Mouse (Mus musculus) liver, adult 2 months (tissue): ENCODE measurements around the gene G6pc3. TPM values are rescaled to one million over a fixed set of nuclear protein-coding genes. Genes with fewer than 3 reads are reported as not detected.

Experiments used
- DNase-seq: peaks from one replicate; pipeline ENCODE4 v3.0.0-alpha.2; 2011; ENCODE audit warnings: low read depth, low spot score; ENCODE audit errors: extremely low read depth
- H3K27ac ChIP-seq: fragments of 200-500 bp; replicated peaks from 2 replicates; pipeline ENCODE4 v1.5.1; 2012; ENCODE audit warnings: low read depth, mild to moderate bottlenecking, control low read depth, inconsistent platforms, low read length; ENCODE audit not compliant: insufficient read depth
- H3K27me3 ChIP-seq: fragments of 200-500 bp; 2 replicates; pipeline ENCODE4 v1.6.1; 2012; ENCODE audit warnings: mild to moderate bottlenecking, moderate library complexity, low read length, inconsistent platforms; ENCODE audit not compliant: control insufficient read depth, insufficient read depth
- H3K36me3 ChIP-seq: fragments of 200-500 bp; 2 replicates; pipeline ENCODE4 v1.6.1; 2012; ENCODE audit warnings: low read length, inconsistent platforms; ENCODE audit not compliant: control insufficient read depth, insufficient read depth
- H3K4me1 ChIP-seq: fragments of 200-500 bp; 2 replicates; pipeline ENCODE4 v1.6.1; 2011; ENCODE audit warnings: low read length; ENCODE audit not compliant: control insufficient read depth, insufficient read depth
- H3K4me3 ChIP-seq: fragments of 200-500 bp; 2 replicates; pipeline ENCODE4 v1.5.1; 2011; ENCODE audit warnings: low read depth, mild to moderate bottlenecking, control low read depth, low read length, moderate library complexity; ENCODE audit not compliant: insufficient read depth
- H3K79me2 ChIP-seq: fragments of 200-500 bp; 2 replicates; pipeline ENCODE4 v1.6.1; 2012; ENCODE audit warnings: inconsistent platforms, mild to moderate bottlenecking, low read length, moderate library complexity; ENCODE audit not compliant: control insufficient read depth, insufficient read depth
- H3K9ac ChIP-seq: fragments of 200-500 bp; 2 replicates; pipeline ENCODE4 v1.6.1; 2012; ENCODE audit warnings: low read depth, mild to moderate bottlenecking, control low read depth, inconsistent platforms, low read length
- CTCF ChIP-seq: fragments of 200-500 bp; IDR thresholded peaks from 2 replicates; pipeline ENCODE4 v1.5.1; 2011; ENCODE audit warnings: low read depth, low read length, control low read depth
- POLR2A ChIP-seq: fragments of 200-500 bp; IDR thresholded peaks from 2 replicates; pipeline ENCODE4 v1.6.1; 2011; ENCODE audit warnings: low read length, control low read depth; ENCODE audit not compliant: insufficient read depth; ENCODE audit errors: extremely low read depth
- WGBS: fragments of 180-500 bp; shearing (Covaris S2); methylation state at CpG from one replicate; pipeline ENCODE4 v1.1.7; 2018; 5-methylcytosine and 5-hydroxymethylcytosine counted together
- polyA plus RNA-seq: library from polyadenylated mRNA; depleted of rRNA; stranded (reverse); fragments of >200 nt; gene quantifications from 2 replicates; pipeline ENCODE4 v1.2.3, GENCODE M21; 2012
- total RNA-seq: library from RNA; depleted of rRNA; stranded (reverse); fragments of >200 nt; gene quantifications from 2 replicates; pipeline ENCODE4 v1.2.3, GENCODE M21; 2014

The G6pc3 gene
- total and polyA plus RNA-seq, 2 experiments, result 2.8 to 25.9 TPM

- no peaks in the 10 kb centered on the region for H3K36me3 ChIP-seq
- peak; percentile 78 for DNase-seq
- 34% methylated on average over 8 of the region's 8 CpGs for WGBS
- TF ChIP-seq POLR2A (no peak), CTCF (no peak)
- H3K27ac ChIP-seq, result peak overlapping the region; percentile 29
- H3K79me2 ChIP-seq, result peaks cover 23% of the 10 kb centered on the region; the same call in 1 of the 2 replicates
- H3K4me1 ChIP-seq, result peaks cover 48% of the 10 kb centered on the region
- no peak overlapping the region for H3K4me3 ChIP-seq
- no peaks in the 10 kb centered on the region for H3K27me3 ChIP-seq
- H3K9ac ChIP-seq, result no peak overlapping the region
Observed at GRCm38 (mm10) chr11:102221954-102222351, 32.5 kb downstream of the G6pc3 start.

- Histone ChIP-seq H3K36me3 (no peaks in the 10 kb centered on the region), H3K79me2 (peaks cover 31% of the 10 kb centered on the region), H3K27me3 (no peaks in the 10 kb centered on the region), H3K9ac (no peak overlapping the region), H3K4me1 (peaks cover 38% of the 10 kb centered on the region), H3K27ac (no peak overlapping the region), H3K4me3 (no peak overlapping the region)
- 65% methylated on average over 6 of the region's 6 CpGs for WGBS
- TF ChIP-seq CTCF (peak; percentile 48; the same call in 1 of the 2 replicates), POLR2A (no peak)
- no peak for DNase-seq
Observed at GRCm38 (mm10) chr11:102223166-102223565, 33.7 kb downstream of the G6pc3 start.

GRCm38 (mm10) chr11:102224686-102225085 lies 35.3 kb downstream of the G6pc3 start:
- 37% methylated on average over 22 of the region's 22 CpGs for WGBS
- Histone ChIP-seq H3K9ac (peak overlapping the region; percentile 48), H3K36me3 (no peaks in the 10 kb centered on the region), H3K4me1 (peaks cover 35% of the 10 kb centered on the region), H3K79me2 (peaks cover 46% of the 10 kb centered on the region), H3K27me3 (no peaks in the 10 kb centered on the region), H3K4me3 (peak overlapping the region; percentile 46; the same call in 1 of the 2 replicates), H3K27ac (no peak overlapping the region)
- TF ChIP-seq CTCF (no peak), POLR2A (no peak)
- peak; percentile 47 for DNase-seq

GRCm38 (mm10) chr11:102225221-102225620 lies 35.8 kb downstream of the G6pc3 start:
- TF ChIP-seq POLR2A, result no peak
- TF ChIP-seq CTCF, result no peak
- no peak overlapping the region for H3K4me3 ChIP-seq
- H3K27me3 ChIP-seq, result no peaks in the 10 kb centered on the region
- WGBS, result 23% methylated on average over 5 of the region's 5 CpGs
- 0 out of 2 replicates have a peak overlapping the region, but pooled peaks have one; percentile 5 for H3K27ac ChIP-seq
- H3K4me1 ChIP-seq, result peaks cover 30% of the 10 kb centered on the region
- H3K9ac ChIP-seq, result peak overlapping the region; percentile 48; the same call in 1 of the 2 replicates
- peak; percentile 63 for DNase-seq
- H3K79me2 ChIP-seq, result peaks cover 48% of the 10 kb centered on the region
- H3K36me3 ChIP-seq, result no peaks in the 10 kb centered on the region

- no peak for TF ChIP-seq POLR2A
- TF ChIP-seq CTCF, result no peak
- Histone ChIP-seq H3K36me3 (no peaks in the 10 kb centered on the region), H3K4me1 (peaks cover 23% of the 10 kb centered on the region), H3K79me2 (peaks cover 48% of the 10 kb centered on the region), H3K4me3 (no peak overlapping the region), H3K27ac (no peak overlapping the region), H3K27me3 (no peaks in the 10 kb centered on the region), H3K9ac (no peak overlapping the region)
- 81% methylated on average over 12 of the region's 12 CpGs for WGBS
- DNase-seq, result no peak
Observed at GRCm38 (mm10) chr11:102226067-102226978, 36.9 kb downstream of the G6pc3 start.
